Mouse (Mus musculus): ENCODE data around the gene Kif23.

Kif23 gene

GRCm38 (mm10) chr9:61945973-61946611, 482 bp downstream of the Kif23 start:
- peak; percentile 7 for DNase-seq

- DNase-seq: no peak
Observed at GRCm38 (mm10) chr9:61941054-61941453, 5.5 kb downstream of the Kif23 start.

- no peak for DNase-seq
Observed at GRCm38 (mm10) chr9:61933333-61933732, 13.2 kb downstream of the Kif23 start.

GRCm38 (mm10) chr9:61932009-61932408, 14.6 kb downstream of the Kif23 start:
- no peak for DNase-seq

GRCm38 (mm10) chr9:61925086-61925660, 21.4 kb downstream of the Kif23 start:
- DNase-seq: no peak

GRCm38 (mm10) chr9:61920331-61920730, 26.2 kb downstream of the Kif23 start:
- no peak for DNase-seq

- no peak for DNase-seq
Observed at GRCm38 (mm10) chr9:61919464-61919863, 27.1 kb downstream of the Kif23 start.

GRCm38 (mm10) chr9:61917436-61917835, 29.1 kb downstream of the Kif23 start:
- DNase-seq: no peak

GRCm38 (mm10) chr9:61916986-61917385, 29.6 kb downstream of the Kif23 start:
- DNase-seq: no peak

- DNase-seq: no peak
Observed at GRCm38 (mm10) chr9:61915393-61916005, 31.1 kb downstream of the Kif23 start.

GRCm38 (mm10) chr9:61914917-61915300, 31.7 kb downstream of the Kif23 start:
- DNase-seq: no peak

GRCm38 (mm10) chr9:61914203-61914916, 32.2 kb downstream of the Kif23 start, which contains the start of gene Rplp1:
Rplp1 (minus strand) TSS chr9:61914542.
- DNase-seq: peak; percentile 97

GRCm38 (mm10) chr9:61911300-61912128, 35.1 kb downstream of the Kif23 start:
- DNase-seq: no peak

GRCm38 (mm10) chr9:61910526-61911256, 35.9 kb downstream of the Kif23 start:
- DNase-seq: peak; percentile 40

- DNase-seq: no peak
Observed at GRCm38 (mm10) chr9:61909633-61910032, 36.9 kb downstream of the Kif23 start.

GRCm38 (mm10) chr9:61908832-61909407, 37.7 kb downstream of the Kif23 start:
- DNase-seq: no peak

GRCm38 (mm10) chr9:61908341-61908740, 38.2 kb downstream of the Kif23 start:
- no peak for DNase-seq

GRCm38 (mm10) chr9:61907621-61908295, 38.8 kb downstream of the Kif23 start:
- DNase-seq: no peak

- DNase-seq: peak; percentile 61
Observed at GRCm38 (mm10) chr9:61906912-61907311, 39.7 kb downstream of the Kif23 start.

- DNase-seq: no peak
Observed at GRCm38 (mm10) chr9:61905576-61905975, 41.0 kb downstream of the Kif23 start.

GRCm38 (mm10) chr9:61904201-61904600, 42.4 kb downstream of the Kif23 start:
- no peak for DNase-seq

Data from lung, postnatal 14 days (tissue).